Mouse (Mus musculus): ENCODE data around the gene Tspan11.

- TF ChIP-seq TAL1 (conservative IDR thresholded peaks at IDR 0.05; ENCODE audit: low read depth, low read length): no peak
- no peak for TF ChIP-seq CTCF (IDR thresholded peaks at IDR 0.05; ENCODE audit: low read depth, low read length)
These were observed at the start of gene Tspan11 for GRCm38 (mm10) chr6:127887511-127888421.

All from G1E (cell line).